Mouse (Mus musculus): ENCODE data around the gene Kalrn. TPM values are rescaled to one million over a fixed set of nuclear protein-coding genes. Genes with fewer than 3 reads are reported as not detected.
A peak's percentile ranks its signal among the peaks of the same experiment; 100 is the strongest.

Gene Kalrn
- polyA plus RNA-seq, 1 experiment, result 43.0 TPM

- no peaks in the 10 kb centered on the region for H3K27me3 ChIP-seq (ENCODE audit: control insufficient read depth, insufficient read depth, low read length)
- TF ChIP-seq POLR2A (IDR thresholded peaks at IDR 0.05; ENCODE audit: low read depth, low read length) (no peak), CTCF (IDR thresholded peaks at IDR 0.05; ENCODE audit: extremely low read depth, insufficient read length, insufficient replicate concordance, low read depth, low read length) (no peak)
- WGBS, result 59% methylated on average over 7 of the region's 7 CpGs
- H3K4me3 ChIP-seq (ENCODE audit: low read depth, low read length), result no peak overlapping the region
- H3K4me1 ChIP-seq (ENCODE audit: control insufficient read depth, insufficient read depth, insufficient read length, low read length), result no peaks in the 10 kb centered on the region
- no peaks in the 10 kb centered on the region for H3K36me3 ChIP-seq (ENCODE audit: control insufficient read depth, insufficient read depth, low read length)
- no peak overlapping the region for H3K27ac ChIP-seq (ENCODE audit: insufficient read depth, low read depth, low read length)
Measured at GRCm38 (mm10) chr16:34279654-34280383, 293.5 kb downstream of the Kalrn start.

GRCm38 (mm10) chr16:34278249-34278790 lies 295.0 kb downstream of the Kalrn start:
- H3K27ac ChIP-seq (ENCODE audit: insufficient read depth, low read depth, low read length), result no peak overlapping the region
- no peaks in the 10 kb centered on the region for H3K27me3 ChIP-seq (ENCODE audit: control insufficient read depth, insufficient read depth, low read length)
- H3K36me3 ChIP-seq (ENCODE audit: control insufficient read depth, insufficient read depth, low read length), result no peaks in the 10 kb centered on the region
- 79% methylated on average over 4 of the region's 4 CpGs for WGBS
- TF ChIP-seq CTCF (IDR thresholded peaks at IDR 0.05; ENCODE audit: extremely low read depth, insufficient read length, insufficient replicate concordance, low read depth, low read length) (no peak), POLR2A (IDR thresholded peaks at IDR 0.05; ENCODE audit: low read depth, low read length) (no peak)
- H3K4me3 ChIP-seq (ENCODE audit: low read depth, low read length), result no peak overlapping the region
- no peaks in the 10 kb centered on the region; the same call in 1 of the 2 replicates for H3K4me1 ChIP-seq (ENCODE audit: control insufficient read depth, insufficient read depth, insufficient read length, low read length)

GRCm38 (mm10) chr16:34274607-34275006 lies 298.7 kb downstream of the Kalrn start:
- Histone ChIP-seq H3K4me3 (ENCODE audit: low read depth, low read length) (no peak overlapping the region), H3K36me3 (ENCODE audit: control insufficient read depth, insufficient read depth, low read length) (no peaks in the 10 kb centered on the region), H3K27ac (ENCODE audit: insufficient read depth, low read depth, low read length) (no peak overlapping the region), H3K27me3 (ENCODE audit: control insufficient read depth, insufficient read depth, low read length) (no peaks in the 10 kb centered on the region), H3K4me1 (ENCODE audit: control insufficient read depth, insufficient read depth, insufficient read length, low read length) (no peaks in the 10 kb centered on the region; the same call in 1 of the 2 replicates)
- TF ChIP-seq POLR2A (IDR thresholded peaks at IDR 0.05; ENCODE audit: low read depth, low read length), result no peak
- peak; percentile 38; the same call in 1 of the 2 replicates for TF ChIP-seq CTCF (IDR thresholded peaks at IDR 0.05; ENCODE audit: extremely low read depth, insufficient read length, insufficient replicate concordance, low read depth, low read length)

GRCm38 (mm10) chr16:34271476-34271875 lies 301.9 kb downstream of the Kalrn start:
- TF ChIP-seq CTCF (IDR thresholded peaks at IDR 0.05; ENCODE audit: extremely low read depth, insufficient read length, insufficient replicate concordance, low read depth, low read length), result no peak
- H3K36me3 ChIP-seq (ENCODE audit: control insufficient read depth, insufficient read depth, low read length), result no peaks in the 10 kb centered on the region
- WGBS, result 93% methylated on average over 5 of the region's 5 CpGs

GRCm38 (mm10) chr16:34270681-34271080 lies 302.7 kb downstream of the Kalrn start:
- WGBS, result 18% methylated on average over 2 of the region's 2 CpGs
- H3K4me1 ChIP-seq (ENCODE audit: control insufficient read depth, insufficient read depth, insufficient read length, low read length), result no peaks in the 10 kb centered on the region; the same call in 1 of the 2 replicates
- H3K36me3 ChIP-seq (ENCODE audit: control insufficient read depth, insufficient read depth, low read length), result no peaks in the 10 kb centered on the region
- H3K27me3 ChIP-seq (ENCODE audit: control insufficient read depth, insufficient read depth, low read length), result no peaks in the 10 kb centered on the region
- no peak for TF ChIP-seq CTCF (IDR thresholded peaks at IDR 0.05; ENCODE audit: extremely low read depth, insufficient read length, insufficient replicate concordance, low read depth, low read length)
- TF ChIP-seq POLR2A (IDR thresholded peaks at IDR 0.05; ENCODE audit: low read depth, low read length), result no peak
- H3K4me3 ChIP-seq (ENCODE audit: low read depth, low read length), result no peak overlapping the region
- H3K27ac ChIP-seq (ENCODE audit: insufficient read depth, low read depth, low read length), result no peak overlapping the region

More at GRCm38 (mm10) chr16:34271476-34271875, 301.9 kb downstream of the Kalrn start:
- Histone ChIP-seq H3K27me3 (ENCODE audit: control insufficient read depth, insufficient read depth, low read length) (no peaks in the 10 kb centered on the region), H3K27ac (ENCODE audit: insufficient read depth, low read depth, low read length) (no peak overlapping the region), H3K4me1 (ENCODE audit: control insufficient read depth, insufficient read depth, insufficient read length, low read length) (no peaks in the 10 kb centered on the region; the same call in 1 of the 2 replicates), H3K4me3 (ENCODE audit: low read depth, low read length) (no peak overlapping the region)

GRCm38 (mm10) chr16:34269642-34270041 lies 303.7 kb downstream of the Kalrn start:
- H3K4me3 ChIP-seq (ENCODE audit: low read depth, low read length), result no peak overlapping the region
- WGBS, result 39% methylated on average over 8 of the region's 8 CpGs
- H3K4me1 ChIP-seq (ENCODE audit: control insufficient read depth, insufficient read depth, insufficient read length, low read length), result peaks cover 3% of the 10 kb centered on the region; the same call in 1 of the 2 replicates
- no peaks in the 10 kb centered on the region for H3K27me3 ChIP-seq (ENCODE audit: control insufficient read depth, insufficient read depth, low read length)
- no peaks in the 10 kb centered on the region for H3K36me3 ChIP-seq (ENCODE audit: control insufficient read depth, insufficient read depth, low read length)
- TF ChIP-seq POLR2A (IDR thresholded peaks at IDR 0.05; ENCODE audit: low read depth, low read length), result no peak
- TF ChIP-seq CTCF (IDR thresholded peaks at IDR 0.05; ENCODE audit: extremely low read depth, insufficient read length, insufficient replicate concordance, low read depth, low read length), result no peak
- H3K27ac ChIP-seq (ENCODE audit: insufficient read depth, low read depth, low read length), result no peak overlapping the region

- Histone ChIP-seq H3K4me1 (ENCODE audit: control insufficient read depth, insufficient read depth, insufficient read length, low read length) (peaks cover 3% of the 10 kb centered on the region; the same call in 1 of the 2 replicates), H3K4me3 (ENCODE audit: low read depth, low read length) (no peak overlapping the region), H3K36me3 (ENCODE audit: control insufficient read depth, insufficient read depth, low read length) (no peaks in the 10 kb centered on the region), H3K27ac (ENCODE audit: insufficient read depth, low read depth, low read length) (no peak overlapping the region), H3K27me3 (ENCODE audit: control insufficient read depth, insufficient read depth, low read length) (no peaks in the 10 kb centered on the region)
- TF ChIP-seq POLR2A (IDR thresholded peaks at IDR 0.05; ENCODE audit: low read depth, low read length), result no peak
- peak; percentile 8; the same call in 1 of the 2 replicates for TF ChIP-seq CTCF (IDR thresholded peaks at IDR 0.05; ENCODE audit: extremely low read depth, insufficient read length, insufficient replicate concordance, low read depth, low read length)
- WGBS, result 98% methylated on average over 1 of the region's 1 CpGs
Measured at GRCm38 (mm10) chr16:34267751-34268150, 305.6 kb downstream of the Kalrn start.
